Mouse (Mus musculus) cortical plate, adult 2 months (tissue): ENCODE data around the gene Igfbp7.

Experiments
- CTCF ChIP-seq: fragments of 200-500 bp; IDR thresholded peaks from 2 replicates; pipeline ENCODE4 v1.5.1; 2011; ENCODE audit warnings: mild to moderate bottlenecking, control low read depth, low read length; ENCODE audit not compliant: insufficient read depth; ENCODE audit errors: extremely low read depth
- POLR2A ChIP-seq: fragments of 200-500 bp; IDR thresholded peaks from 2 replicates; pipeline ENCODE4 v1.6.1; 2011; ENCODE audit warnings: mild to moderate bottlenecking, low read length, control low read depth; ENCODE audit not compliant: insufficient read depth; ENCODE audit errors: extremely low read depth

DNA sequence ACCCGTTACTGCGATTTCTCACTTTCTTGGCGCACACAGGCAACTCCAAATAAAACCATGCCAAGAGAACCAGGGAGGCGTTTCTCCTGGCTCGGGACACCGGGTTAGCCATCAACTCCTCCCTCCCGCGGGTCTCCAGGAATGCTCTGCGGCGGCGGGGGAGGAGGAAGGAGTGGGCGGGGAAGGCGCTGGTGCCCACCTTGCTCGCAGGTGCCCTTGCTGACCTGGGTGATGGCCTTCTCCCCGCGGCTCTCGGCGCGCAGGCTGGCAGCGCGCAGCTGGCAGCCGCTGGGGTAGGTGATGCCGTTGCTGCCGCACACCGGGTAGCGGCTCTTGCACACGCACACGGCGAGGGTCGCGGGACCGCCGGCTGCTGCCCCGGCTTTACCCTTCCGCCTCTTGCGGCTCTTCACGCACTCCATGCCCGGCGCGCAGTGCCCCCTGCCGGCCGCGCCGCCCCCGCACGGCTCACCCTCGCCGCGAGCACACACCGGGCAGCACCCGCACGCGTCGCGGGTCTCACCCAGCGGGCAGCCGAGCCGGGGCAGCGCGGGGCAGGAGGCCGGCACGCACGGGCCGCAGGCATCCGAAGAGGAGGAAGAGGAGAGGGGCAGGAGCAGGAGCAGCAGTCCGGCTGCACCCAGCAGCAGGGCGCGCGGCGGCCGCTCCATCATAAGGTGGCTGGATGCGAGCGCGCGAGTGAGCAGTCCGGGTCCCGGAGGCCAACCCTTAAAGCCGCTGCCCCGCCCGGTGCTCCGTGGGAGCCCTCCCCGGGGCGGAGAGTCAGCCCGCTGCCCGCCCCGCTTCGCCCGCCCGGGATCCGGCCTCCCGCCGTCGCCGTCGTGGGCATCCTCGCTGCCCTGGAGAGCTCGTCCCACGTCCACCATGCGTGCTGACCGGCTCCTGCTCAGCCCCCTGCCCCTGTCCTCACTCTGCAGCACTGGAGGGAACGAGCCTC lies at the start of gene Igfbp7:
- no peak for TF ChIP-seq CTCF
- no peak for TF ChIP-seq POLR2A
